Comparison of ENCODE assay signal across 12 mouse cellular contexts in the genomic region with DNA sequence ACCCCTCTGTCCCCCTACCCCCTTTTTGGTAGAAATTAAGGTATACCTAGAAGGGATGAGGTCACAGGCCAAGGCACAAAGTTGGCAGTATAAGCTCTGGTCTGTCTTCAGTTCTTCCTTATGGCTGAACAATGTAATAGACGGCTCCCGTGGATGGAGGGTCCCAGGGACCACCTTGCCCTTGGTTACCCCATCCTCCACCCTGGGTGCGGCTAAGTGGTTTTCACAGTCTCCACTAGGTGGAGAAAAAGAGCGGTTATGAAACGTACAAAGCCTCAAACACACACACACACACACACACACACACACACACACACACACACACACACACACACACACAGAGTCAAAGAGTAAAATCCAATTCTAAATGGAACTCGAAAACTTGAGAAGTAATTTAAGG.
A peak's percentile ranks its signal among the peaks of the same experiment; 100 is the strongest.
DNase-seq lines count a peak whose midpoint lies in the region; ATAC-seq and TF ChIP-seq lines count a peak whose summit lies in the region.
"Had no signal": no experiment of that assay in that cellular context is flagged by ENCODE, and none has a peak within 500 bp of the region (broad histone marks: within the 10 kb centered on the region; RNA-seq: fewer than 3 reads in every experiment).

No protein-coding gene starts in this region.

- no peaks in the 10 kb centered on the region for H3K4me1 ChIP-seq in kidney, adult 2 months (ENCODE audit: control insufficient read depth, insufficient read depth, low read length)
- H3K4me1 ChIP-seq in kidney, embryonic 16.5 days (ENCODE audit: insufficient read depth, low read length) = peaks cover 8% of the 10 kb centered on the region; the same call in 1 of the 2 replicates
- H3K4me1 ChIP-seq in midbrain, embryonic 14.5 days (ENCODE audit: control insufficient read depth, insufficient read depth, low read length) = no peaks in the 10 kb centered on the region; the same call in 1 of the 2 replicates
- 0 out of 2 replicates have a peak, but pooled peaks cover 4% of the 10 kb centered on the region for H3K4me1 ChIP-seq in midbrain, embryonic 16.5 days (ENCODE audit: control insufficient read depth, insufficient read depth, low read length)
- peaks cover 19% of the 10 kb centered on the region for H3K4me1 ChIP-seq in embryonic facial prominence, embryonic 12.5 days
- H3K4me1 ChIP-seq in limb, embryonic 13.5 days = peaks cover 23% of the 10 kb centered on the region

- peak; percentile 10 for DNase-seq in kidney, adult 2 months
- DNase-seq in midbrain, embryonic 14.5 days = peak; percentile 63
- no peak for DNase-seq in gastrocnemius, adult 18-20 months (ENCODE audit: low spot score)
- no peak for DNase-seq in thymus, postnatal 25 days
- DNase-seq: thymus, adult 2 months had no signal

- H3K4me2 ChIP-seq in kidney, embryonic 16.5 days (replicated peaks; ENCODE audit: low read depth, low read length) = no peak overlapping the region
- no peak overlapping the region for H3K4me2 ChIP-seq in midbrain, embryonic 14.5 days (ENCODE audit: low read length)
- H3K4me2 ChIP-seq in midbrain, embryonic 16.5 days (ENCODE audit: low read length) = no peak overlapping the region
- peak overlapping the region; percentile 14; the same call in 1 of the 2 replicates for H3K4me2 ChIP-seq in embryonic facial prominence, embryonic 12.5 days (replicated peaks)
- H3K4me2 ChIP-seq in limb, embryonic 13.5 days (replicated peaks) = peak overlapping the region; percentile 47
- H3K4me2 ChIP-seq: intestine, embryonic 15.5 days had no signal

- 52% methylated on average over 6 of the region's 6 CpGs for WGBS in kidney, adult 2 months
- WGBS in kidney, embryonic 16.5 days = 42% methylated on average over 6 of the region's 6 CpGs
- 32% methylated on average over 6 of the region's 6 CpGs for WGBS in midbrain, embryonic 14.5 days
- WGBS in midbrain, embryonic 16.5 days = 43% methylated on average over 6 of the region's 6 CpGs
- WGBS in embryonic facial prominence, embryonic 12.5 days = 43% methylated on average over 6 of the region's 6 CpGs
- 18% methylated on average over 6 of the region's 6 CpGs for WGBS in limb, embryonic 13.5 days

- no peaks in the 10 kb centered on the region for H3K27me3 ChIP-seq in kidney, adult 2 months (replicated peaks; ENCODE audit: control insufficient read depth, insufficient read depth, low read length)
- H3K27me3 ChIP-seq in kidney, embryonic 16.5 days (ENCODE audit: insufficient read depth, low read length) = no peaks in the 10 kb centered on the region
- H3K27me3 ChIP-seq in midbrain, embryonic 14.5 days (ENCODE audit: control insufficient read depth, insufficient read depth, low read length) = no peaks in the 10 kb centered on the region
- H3K27me3 ChIP-seq in midbrain, embryonic 16.5 days (ENCODE audit: control insufficient read depth, insufficient read depth, low read depth, low read length) = no peaks in the 10 kb centered on the region
- no peaks in the 10 kb centered on the region for H3K27me3 ChIP-seq in embryonic facial prominence, embryonic 12.5 days
- H3K27me3 ChIP-seq in limb, embryonic 13.5 days = no peaks in the 10 kb centered on the region
- H3K27me3 ChIP-seq: intestine, embryonic 15.5 days had no signal

- H3K36me3 ChIP-seq in kidney, adult 2 months (ENCODE audit: control insufficient read depth, insufficient read depth, low read length) = no peaks in the 10 kb centered on the region
- H3K36me3 ChIP-seq in kidney, embryonic 16.5 days (ENCODE audit: insufficient read depth, low read length) = no peaks in the 10 kb centered on the region
- no peaks in the 10 kb centered on the region for H3K36me3 ChIP-seq in midbrain, embryonic 14.5 days (ENCODE audit: control insufficient read depth, insufficient read depth, low read length)
- H3K36me3 ChIP-seq in midbrain, embryonic 16.5 days (ENCODE audit: control insufficient read depth, insufficient read depth, low read length) = no peaks in the 10 kb centered on the region
- no peaks in the 10 kb centered on the region for H3K36me3 ChIP-seq in embryonic facial prominence, embryonic 12.5 days
- no peaks in the 10 kb centered on the region for H3K36me3 ChIP-seq in limb, embryonic 13.5 days
- H3K36me3 ChIP-seq: heart, embryonic 10.5 days; intestine, embryonic 15.5 days had no signal

- no peak overlapping the region for H3K9ac ChIP-seq in kidney, embryonic 16.5 days (replicated peaks; ENCODE audit: low read length)
- no peak overlapping the region for H3K9ac ChIP-seq in midbrain, embryonic 14.5 days (replicated peaks; ENCODE audit: low read length)
- no peak overlapping the region for H3K9ac ChIP-seq in midbrain, embryonic 16.5 days (ENCODE audit: low read depth, low read length)
- H3K9ac ChIP-seq in embryonic facial prominence, embryonic 12.5 days = no peak overlapping the region
- no peak overlapping the region for H3K9ac ChIP-seq in limb, embryonic 13.5 days
- H3K9ac ChIP-seq: intestine, embryonic 15.5 days had no signal

- no peak for ATAC-seq in kidney, embryonic 16.5 days (ENCODE audit: low FRiP score, low TSS enrichment)
- ATAC-seq in midbrain, embryonic 14.5 days (ENCODE audit: low FRiP score, low TSS enrichment) = no peak
- ATAC-seq in midbrain, embryonic 16.5 days = no peak
- no peak for ATAC-seq in embryonic facial prominence, embryonic 12.5 days (ENCODE audit: insufficient number of reproducible peaks, insufficient read depth, low FRiP score, low TSS enrichment)
- ATAC-seq in limb, embryonic 13.5 days (ENCODE audit: low FRiP score, low read depth) = no peak
- ATAC-seq: intestine, embryonic 15.5 days had no signal

- TF ChIP-seq CTCF in kidney, adult 2 months (conservative IDR thresholded peaks at IDR 0.05; ENCODE audit: insufficient read depth, insufficient read length, low read depth, low read length) = no peak

- H3K27ac ChIP-seq in kidney, adult 2 months (ENCODE audit: insufficient read depth, low read depth, low read length) = no peak overlapping the region
- H3K27ac ChIP-seq in kidney, embryonic 16.5 days (ENCODE audit: low read length) = no peak overlapping the region
- no peak overlapping the region for H3K27ac ChIP-seq in midbrain, embryonic 14.5 days (replicated peaks; ENCODE audit: low read depth, low read length)
- H3K27ac ChIP-seq in midbrain, embryonic 16.5 days (ENCODE audit: low read length) = no peak overlapping the region
- H3K27ac ChIP-seq in embryonic facial prominence, embryonic 12.5 days = no peak overlapping the region
- no peak overlapping the region for H3K27ac ChIP-seq in limb, embryonic 13.5 days
- H3K27ac ChIP-seq: intestine, embryonic 15.5 days had no signal

- H3K4me3 ChIP-seq in kidney, adult 2 months (ENCODE audit: insufficient read depth, low read depth, low read length) = no peak overlapping the region
- H3K4me3 ChIP-seq in kidney, embryonic 16.5 days (ENCODE audit: low read length) = no peak overlapping the region
- H3K4me3 ChIP-seq in midbrain, embryonic 14.5 days (replicated peaks; ENCODE audit: low read depth, low read length) = no peak overlapping the region
- no peak overlapping the region for H3K4me3 ChIP-seq in midbrain, embryonic 16.5 days (ENCODE audit: low read depth, low read length)
- no peak overlapping the region for H3K4me3 ChIP-seq in embryonic facial prominence, embryonic 12.5 days
- no peak overlapping the region for H3K4me3 ChIP-seq in limb, embryonic 13.5 days
- H3K4me3 ChIP-seq: heart, embryonic 10.5 days; intestine, embryonic 15.5 days; myocyte had no signal

- TF ChIP-seq POLR2A in kidney, adult 2 months (IDR thresholded peaks at IDR 0.05; ENCODE audit: low read depth, low read length) = no peak

- H3K9me3 ChIP-seq in kidney, embryonic 16.5 days (ENCODE audit: low read length) = no peaks in the 10 kb centered on the region
- H3K9me3 ChIP-seq in midbrain, embryonic 14.5 days (ENCODE audit: control insufficient read depth, low read length) = no peaks in the 10 kb centered on the region
- no peaks in the 10 kb centered on the region for H3K9me3 ChIP-seq in midbrain, embryonic 16.5 days (replicated peaks; ENCODE audit: control insufficient read depth, low read length, poor library complexity, severe bottlenecking)
- no peaks in the 10 kb centered on the region for H3K9me3 ChIP-seq in embryonic facial prominence, embryonic 12.5 days
- H3K9me3 ChIP-seq in limb, embryonic 13.5 days = no peaks in the 10 kb centered on the region
- H3K9me3 ChIP-seq: heart, embryonic 10.5 days; intestine, embryonic 15.5 days had no signal

Comparison
In these comparisons a context has a peak if more than half of its experiments do, and no peak if none do; other contexts are left out.
1. DNase-seq: peak in kidney, adult 2 months (single experiment) and midbrain, embryonic 14.5 days (single experiment); none in gastrocnemius, adult 18-20 months (single experiment) and thymus, postnatal 25 days (single experiment).
2. H3K4me2 ChIP-seq: peak in embryonic facial prominence, embryonic 12.5 days (single experiment) and limb, embryonic 13.5 days (single experiment); none in kidney, embryonic 16.5 days (single experiment), midbrain, embryonic 14.5 days (single experiment) and midbrain, embryonic 16.5 days (single experiment).